Mouse (Mus musculus) spleen, adult 2 months (tissue): Measurements from ENCODE around the gene Ptprcap. TPM values are rescaled to one million over a fixed set of nuclear protein-coding genes. Genes with fewer than 3 reads are reported as not detected.
A peak's percentile ranks its signal among the peaks of the same experiment; 100 is the strongest.

Experiments
- DNase-seq, 2 experiments: peaks; one replicate each; pipeline versions ENCODE4 v3.0.0 to v3.0.0-alpha.2; 2012 to 2021; ENCODE audit warnings: low spot score in 2 of 2, low read depth in 1 of 2
- H3K27ac ChIP-seq: fragments of 200-500 bp; 2 replicates; pipeline ENCODE4 v1.5.1; 2012; ENCODE audit warnings: low read length, inconsistent platforms; ENCODE audit not compliant: insufficient read depth
- H3K27me3 ChIP-seq: fragments of 200-500 bp; 2 replicates; pipeline ENCODE4 v1.6.1; 2012; ENCODE audit warnings: mild to moderate bottlenecking, moderate library complexity, low read length, inconsistent platforms; ENCODE audit not compliant: control insufficient read depth, insufficient read depth
- H3K36me3 ChIP-seq: fragments of 200-500 bp; 2 replicates; pipeline ENCODE4 v1.6.1; 2012; ENCODE audit warnings: mild to moderate bottlenecking, low read length, inconsistent platforms; ENCODE audit not compliant: control insufficient read depth, insufficient read depth
- H3K4me1 ChIP-seq: fragments of 200-500 bp; 2 replicates; pipeline ENCODE4 v1.6.1; 2011; ENCODE audit warnings: inconsistent platforms; ENCODE audit not compliant: control insufficient read depth, insufficient read depth, insufficient read length
- H3K4me3 ChIP-seq: fragments of 200-500 bp; 2 replicates; pipeline ENCODE4 v1.5.1; 2011; ENCODE audit warnings: mild to moderate bottlenecking, inconsistent platforms; ENCODE audit not compliant: insufficient read depth, insufficient read length; ENCODE audit errors: extremely low read depth
- CTCF ChIP-seq: fragments of 200-500 bp; IDR thresholded peaks from 2 replicates; pipeline ENCODE4 v1.5.1; 2011; ENCODE audit warnings: mild to moderate bottlenecking, inconsistent platforms; ENCODE audit not compliant: insufficient read depth, insufficient read length, insufficient replicate concordance; ENCODE audit errors: extremely low read depth
- POLR2A ChIP-seq: fragments of 200-500 bp; IDR thresholded peaks from 2 replicates; pipeline ENCODE4 v1.6.1; 2011; ENCODE audit warnings: low read depth, low read length, inconsistent platforms
- WGBS: fragments of 180-500 bp; shearing (Covaris S2); methylation state at CpG from one replicate; pipeline ENCODE4 v1.1.7; 2018; 5-methylcytosine and 5-hydroxymethylcytosine counted together
- polyA plus RNA-seq: library from polyadenylated mRNA; depleted of rRNA; stranded (reverse); fragments of >200 nt; gene quantifications from 2 replicates; pipeline ENCODE4 v1.2.3, GENCODE M21; 2012

Gene Ptprcap
- polyA plus RNA-seq, 1 experiment: 631 TPM

DNA sequence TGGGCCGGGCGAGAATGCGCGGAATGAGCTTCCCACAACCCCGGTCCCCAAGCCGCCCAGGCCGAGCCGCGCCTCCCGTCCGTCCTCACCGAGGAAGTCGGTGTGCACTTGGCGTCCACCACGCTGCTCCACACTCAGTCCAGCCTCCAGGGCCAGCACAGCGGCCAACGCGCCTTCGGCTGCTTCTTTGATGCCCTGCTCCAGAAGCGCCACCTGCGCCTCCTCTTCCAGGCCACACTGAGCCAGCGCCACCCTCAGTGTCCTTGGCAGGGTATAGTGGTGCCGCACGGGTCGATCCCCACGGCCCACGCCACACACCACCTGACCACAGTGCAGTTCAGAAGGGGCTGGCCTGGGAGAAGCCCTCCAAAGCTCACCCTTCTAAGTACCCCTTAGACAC, 16.4 kb downstream of the Ptprcap start:
- DNase-seq: no peak
- Histone ChIP-seq H3K27me3 (no peaks in the 10 kb centered on the region), H3K36me3 (no peaks in the 10 kb centered on the region), H3K4me3 (peak overlapping the region; percentile 57), H3K27ac (peak overlapping the region; percentile 91), H3K4me1 (peaks cover 27% of the 10 kb centered on the region)
- 7% methylated on average over 27 of the region's 27 CpGs for WGBS
- TF ChIP-seq CTCF (no peak), POLR2A (no peak)

DNA sequence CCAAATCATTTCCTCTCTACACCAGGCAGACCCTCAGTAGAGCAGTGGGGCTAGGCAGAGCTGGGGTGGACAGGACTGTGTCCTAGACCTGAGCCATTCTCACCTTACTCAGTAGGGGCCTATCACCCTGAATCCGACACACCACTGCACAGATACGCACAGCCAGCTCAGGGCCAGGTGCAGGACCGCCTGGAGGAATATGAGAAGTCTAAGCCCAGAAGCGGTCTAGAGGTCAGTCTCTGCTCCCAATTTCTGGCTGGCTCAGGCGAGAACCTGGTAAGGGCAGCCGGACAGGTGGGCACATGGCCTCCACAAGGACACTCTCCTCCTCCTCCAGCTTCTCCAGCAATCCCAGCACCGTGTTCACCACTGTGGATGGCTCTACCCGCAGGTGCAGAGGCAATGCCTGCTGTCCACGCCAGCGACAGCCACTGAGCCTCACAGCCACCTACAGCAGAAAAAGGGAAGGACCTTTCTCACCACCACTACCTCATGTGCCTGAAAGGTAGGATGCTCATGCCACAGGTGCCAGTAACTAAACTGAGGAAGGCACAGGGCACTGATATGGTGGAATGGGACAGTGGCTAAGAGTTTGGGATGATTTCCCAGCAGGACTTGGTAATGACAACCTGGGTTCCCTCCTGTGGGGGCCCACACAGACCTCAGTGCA, 17.5 kb downstream of the Ptprcap start:
- Histone ChIP-seq H3K27me3 (no peaks in the 10 kb centered on the region), H3K4me3 (no peak overlapping the region), H3K36me3 (no peaks in the 10 kb centered on the region), H3K27ac (peak overlapping the region; percentile 65), H3K4me1 (peaks cover 27% of the 10 kb centered on the region)
- WGBS: 77% methylated on average over 10 of the region's 10 CpGs
- DNase-seq: no peak
- no peak for TF ChIP-seq CTCF
- TF ChIP-seq POLR2A: no peak

DNA sequence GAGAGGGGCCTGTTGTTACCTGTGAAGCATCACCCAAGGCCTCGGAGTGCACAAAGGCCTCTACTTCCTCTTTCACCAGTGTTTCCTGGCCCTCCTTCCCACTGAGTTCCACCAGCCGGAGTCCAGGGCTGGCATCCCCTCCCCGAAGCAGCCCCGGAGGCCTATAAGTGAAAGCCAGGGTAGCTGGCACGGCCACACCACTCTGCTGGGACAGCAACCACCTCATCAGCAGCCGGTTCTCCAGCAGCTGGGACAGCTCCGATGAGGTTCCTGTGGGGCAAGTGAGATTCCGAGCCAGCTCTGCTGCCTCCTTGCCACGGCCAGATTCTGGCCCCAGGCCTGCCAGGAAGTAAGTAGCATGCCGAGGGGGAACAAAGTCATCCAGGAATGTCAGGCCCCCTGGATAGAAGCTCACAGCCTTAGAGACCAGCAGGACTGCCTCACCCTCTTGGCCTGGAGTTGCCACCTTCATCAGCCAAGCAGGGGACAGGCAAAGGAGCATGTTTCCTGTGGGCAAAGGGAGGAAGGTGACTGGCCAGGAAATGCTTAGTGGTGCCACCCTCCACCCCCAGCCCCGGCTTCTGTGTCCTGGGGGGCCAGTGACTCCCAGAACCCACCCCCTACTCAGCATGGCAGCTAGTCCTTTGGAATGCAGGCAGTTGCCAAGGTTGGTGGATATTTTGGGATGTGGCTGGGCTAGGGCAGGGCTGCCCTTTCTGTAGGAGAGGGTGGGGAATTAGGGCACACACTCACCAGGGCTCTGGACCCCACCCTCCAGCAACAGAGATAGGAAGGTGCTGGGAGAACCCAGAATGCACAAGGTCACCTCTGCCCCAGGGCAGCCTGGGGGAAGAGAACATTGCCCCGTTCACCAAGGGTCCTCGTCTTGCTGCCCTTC, 18.2 kb downstream of the Ptprcap start:
- no peak for DNase-seq
- H3K36me3 ChIP-seq: no peaks in the 10 kb centered on the region; the same call in 1 of the 2 replicates
- H3K27ac ChIP-seq: peak overlapping the region; percentile 65
- WGBS: 31% methylated on average over 13 of the region's 13 CpGs
- no peak overlapping the region for H3K4me3 ChIP-seq
- peaks cover 27% of the 10 kb centered on the region for H3K4me1 ChIP-seq
- no peaks in the 10 kb centered on the region for H3K27me3 ChIP-seq
- TF ChIP-seq CTCF: no peak
- no peak for TF ChIP-seq POLR2A

DNA sequence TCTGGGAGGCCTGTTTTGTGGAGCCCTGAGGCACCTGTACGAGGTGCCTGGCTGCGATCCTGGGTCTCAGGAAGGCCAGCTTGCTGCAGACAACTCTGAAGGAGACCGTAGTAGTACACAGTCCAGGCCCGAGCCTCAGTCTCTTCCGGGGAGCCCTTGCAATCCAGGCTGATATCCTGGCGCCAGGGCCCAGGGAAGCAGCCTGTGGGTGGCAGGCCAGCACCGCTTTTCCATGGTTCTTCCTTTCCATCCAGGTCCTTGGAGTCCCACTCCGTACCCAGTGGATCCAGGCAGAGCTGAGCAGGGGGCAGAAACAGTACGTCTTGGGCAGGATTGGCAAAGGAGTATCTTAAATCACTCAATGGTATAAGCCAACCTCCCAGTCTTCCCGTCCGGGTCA, 19.5 kb downstream of the Ptprcap start:
- WGBS: 89% methylated on average over 11 of the region's 11 CpGs
- Histone ChIP-seq H3K4me3 (no peak overlapping the region), H3K27ac (no peak overlapping the region), H3K4me1 (peaks cover 27% of the 10 kb centered on the region), H3K36me3 (no peaks in the 10 kb centered on the region; the same call in 1 of the 2 replicates), H3K27me3 (no peaks in the 10 kb centered on the region)
- DNase-seq: no peak
- no peak for TF ChIP-seq CTCF

DNA sequence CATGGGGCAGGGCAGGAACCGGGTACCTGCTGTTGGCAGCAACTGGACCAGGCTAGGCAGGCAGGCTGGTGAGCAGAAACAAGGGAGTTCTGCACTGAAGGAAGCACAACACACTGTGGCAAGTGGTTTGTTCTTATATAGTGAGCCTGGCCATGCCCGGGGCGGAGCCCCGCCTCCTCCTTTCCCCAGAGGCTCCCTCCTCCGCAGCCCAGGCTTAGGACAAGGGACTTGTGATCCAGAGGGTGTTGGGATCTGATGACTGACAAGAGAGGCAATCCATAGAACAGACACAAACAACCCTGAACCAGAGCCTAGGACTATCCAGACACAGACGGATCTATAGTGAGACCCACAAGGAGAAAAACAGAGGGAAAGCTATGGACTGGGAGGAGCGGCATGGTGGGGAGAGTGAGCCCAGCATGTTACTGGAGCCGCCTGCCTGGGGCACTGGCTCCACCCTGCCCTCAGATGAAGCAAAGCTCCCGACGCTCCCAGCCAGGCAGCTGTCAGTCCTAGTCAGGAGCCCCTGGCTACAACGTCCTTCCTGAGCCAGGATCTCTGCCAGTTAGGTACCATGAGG, 22.1 kb downstream of the Ptprcap start, which contains the start of gene Carns1:
TSS of gene Carns1 (minus strand) at position 112 of the 580 bp plus-strand sequence.
- no peak for DNase-seq
- WGBS: 73% methylated on average over 11 of the region's 11 CpGs
- TF ChIP-seq POLR2A (no peak), CTCF (no peak)
- Histone ChIP-seq H3K4me3 (no peak within 1 kb of the TSS), H3K27me3 (no peaks in the 10 kb centered on the region), H3K36me3 (peaks cover 7% of the 10 kb centered on the region), H3K4me1 (peaks cover 19% of the 10 kb centered on the region; the same call in 1 of the 2 replicates), H3K27ac (no peak within 1 kb of the TSS)

DNA sequence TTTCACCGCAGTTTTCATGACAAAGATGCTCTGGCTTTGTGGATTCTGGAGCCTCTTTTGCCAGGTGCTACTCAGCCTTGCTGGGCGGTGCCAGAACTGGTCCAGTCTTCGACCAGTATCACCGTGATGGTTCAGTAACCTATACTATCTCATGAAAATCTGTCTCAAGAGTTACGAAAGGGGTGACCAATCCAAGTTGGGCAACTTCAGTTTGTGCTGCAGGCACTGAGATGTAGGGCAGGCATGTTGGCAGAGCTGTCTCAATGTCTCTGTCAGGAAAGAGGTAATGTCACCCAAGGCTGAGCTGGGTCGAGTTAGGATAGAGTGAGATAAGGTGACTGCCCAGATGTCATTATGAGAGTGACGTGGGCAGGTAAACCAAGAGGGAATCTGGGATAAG, 27.0 kb downstream of the Ptprcap start:
- Histone ChIP-seq H3K27ac (no peak overlapping the region), H3K36me3 (peaks cover 33% of the 10 kb centered on the region), H3K27me3 (no peaks in the 10 kb centered on the region), H3K4me3 (no peak overlapping the region), H3K4me1 (peaks cover 27% of the 10 kb centered on the region)
- DNase-seq: no peak
- WGBS: 93% methylated on average over 7 of the region's 7 CpGs
- TF ChIP-seq POLR2A: no peak
